In the genomic region with DNA sequence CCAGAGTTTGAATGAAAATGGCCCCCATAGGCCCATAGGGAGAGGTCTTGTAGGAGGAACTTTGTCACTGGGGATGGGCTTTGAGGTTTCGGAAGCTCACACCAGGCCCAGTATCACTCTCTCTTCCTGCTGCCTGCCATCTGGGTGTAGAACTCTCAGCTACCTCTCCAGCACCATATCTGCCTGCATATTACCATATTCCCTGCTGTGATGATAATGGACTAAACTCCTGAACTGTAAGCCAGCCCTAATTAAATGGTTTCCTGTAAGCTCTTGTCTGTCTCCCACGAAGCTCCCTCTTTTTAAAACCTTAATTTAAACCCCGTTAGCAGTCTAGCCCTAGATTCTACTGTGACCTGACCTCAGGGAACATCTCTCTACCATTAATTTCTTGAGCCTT, we compare ENCODE assay signal across 21 mouse cellular contexts.
DNase-seq lines count a peak whose midpoint lies in the region; ATAC-seq and TF ChIP-seq lines count a peak whose summit lies in the region.
"Had no signal": no experiment of that assay in that cellular context is flagged by ENCODE, and none has a peak within 500 bp of the region (broad histone marks: within the 10 kb centered on the region; RNA-seq: fewer than 3 reads in every experiment).

No protein-coding gene starts in this region.

- H3K9me3 ChIP-seq in hindbrain, embryonic 14.5 days (ENCODE audit: control insufficient read depth, low read length) = no peaks in the 10 kb centered on the region
- H3K9me3 ChIP-seq in hindbrain, postnatal 0 days (ENCODE audit: low read length) = no peaks in the 10 kb centered on the region
- no peaks in the 10 kb centered on the region for H3K9me3 ChIP-seq in embryonic facial prominence, embryonic 10.5 days
- H3K9me3 ChIP-seq in limb, embryonic 13.5 days = no peaks in the 10 kb centered on the region
- no peaks in the 10 kb centered on the region for H3K9me3 ChIP-seq in intestine, embryonic 15.5 days
- H3K9me3 ChIP-seq: liver, embryonic 13.5 days; neural tube, embryonic 12.5 days; stomach, embryonic 15.5 days had no signal

- no peak for DNase-seq in hindbrain, embryonic 14.5 days (ENCODE audit: low spot score)
- DNase-seq in hindbrain, postnatal 0 days (ENCODE audit: low spot score) = no peak
- DNase-seq in R1 (ENCODE audit: low read depth, low spot score) = peak; percentile 89
- DNase-seq in embryonic facial prominence, embryonic 10.5 days (ENCODE audit: low spot score) = no peak
- DNase-seq: adrenal gland, postnatal 14 days; cerebellum, adult 11 months; kidney, adult 11 months; liver, embryonic 13.5 days; lung, embryonic 14.5 days; lung, postnatal 36 days; right cerebral cortex, postnatal 25 days; thymus, adult 18-20 months; thymus, postnatal 4 days had no signal

- H3K4me3 ChIP-seq in hindbrain, embryonic 14.5 days (replicated peaks; ENCODE audit: low read length) = no peak overlapping the region
- no peak overlapping the region for H3K4me3 ChIP-seq in hindbrain, postnatal 0 days (ENCODE audit: low read length)
- no peak overlapping the region for H3K4me3 ChIP-seq in embryonic facial prominence, embryonic 10.5 days
- no peak overlapping the region for H3K4me3 ChIP-seq in limb, embryonic 13.5 days
- H3K4me3 ChIP-seq in intestine, embryonic 15.5 days (replicated peaks) = no peak overlapping the region
- H3K4me3 ChIP-seq: erythroblast, embryonic 14.5 days; liver, embryonic 13.5 days; neural tube, embryonic 12.5 days; stomach, embryonic 15.5 days had no signal

- H3K4me2 ChIP-seq in hindbrain, embryonic 14.5 days (replicated peaks) = no peak overlapping the region
- no peak overlapping the region for H3K4me2 ChIP-seq in hindbrain, postnatal 0 days (ENCODE audit: low read depth, low read length)
- H3K4me2 ChIP-seq in limb, embryonic 13.5 days (replicated peaks) = no peak overlapping the region
- H3K4me2 ChIP-seq in intestine, embryonic 15.5 days (replicated peaks) = no peak overlapping the region
- H3K4me2 ChIP-seq: heart, embryonic 11.5 days; liver, embryonic 13.5 days; lung, embryonic 14.5 days; neural tube, embryonic 12.5 days; stomach, embryonic 15.5 days had no signal

- WGBS in hindbrain, embryonic 14.5 days = 41% methylated on average over 3 of the region's 3 CpGs
- WGBS in hindbrain, postnatal 0 days = 49% methylated on average over 3 of the region's 3 CpGs
- 48% methylated on average over 3 of the region's 3 CpGs for WGBS in embryonic facial prominence, embryonic 10.5 days
- 37% methylated on average over 3 of the region's 3 CpGs for WGBS in limb, embryonic 13.5 days
- 63% methylated on average over 3 of the region's 3 CpGs for WGBS in intestine, embryonic 15.5 days

- H3K4me1 ChIP-seq in hindbrain, embryonic 14.5 days (replicated peaks; ENCODE audit: control insufficient read depth, insufficient read depth, low read length) = peaks cover 7% of the 10 kb centered on the region
- peaks cover 17% of the 10 kb centered on the region for H3K4me1 ChIP-seq in hindbrain, postnatal 0 days (ENCODE audit: insufficient read depth, low read length)
- peaks cover 51% of the 10 kb centered on the region for H3K4me1 ChIP-seq in embryonic facial prominence, embryonic 10.5 days
- peaks cover 94% of the 10 kb centered on the region for H3K4me1 ChIP-seq in limb, embryonic 13.5 days
- peaks cover 8% of the 10 kb centered on the region for H3K4me1 ChIP-seq in intestine, embryonic 15.5 days (replicated peaks)
- H3K4me1 ChIP-seq: liver, embryonic 13.5 days had no signal

- no peak overlapping the region for H3K9ac ChIP-seq in hindbrain, embryonic 14.5 days
- H3K9ac ChIP-seq in hindbrain, postnatal 0 days (replicated peaks; ENCODE audit: low read length) = no peak overlapping the region
- H3K9ac ChIP-seq in limb, embryonic 13.5 days = no peak overlapping the region
- no peak overlapping the region for H3K9ac ChIP-seq in intestine, embryonic 15.5 days
- H3K9ac ChIP-seq: liver, embryonic 13.5 days; lung, embryonic 14.5 days; neural tube, embryonic 12.5 days; stomach, embryonic 15.5 days had no signal

- H3K36me3 ChIP-seq in hindbrain, embryonic 14.5 days (replicated peaks; ENCODE audit: control insufficient read depth, insufficient read depth) = no peaks in the 10 kb centered on the region
- no peaks in the 10 kb centered on the region for H3K36me3 ChIP-seq in hindbrain, postnatal 0 days (ENCODE audit: insufficient read depth, low read length)
- H3K36me3 ChIP-seq in embryonic facial prominence, embryonic 10.5 days (replicated peaks) = peaks cover 10% of the 10 kb centered on the region; the same call in 1 of the 2 replicates
- H3K36me3 ChIP-seq in limb, embryonic 13.5 days = no peaks in the 10 kb centered on the region
- H3K36me3 ChIP-seq in intestine, embryonic 15.5 days = no peaks in the 10 kb centered on the region
- H3K36me3 ChIP-seq: liver, embryonic 13.5 days; neural tube, embryonic 12.5 days; stomach, embryonic 15.5 days had no signal

- ATAC-seq in hindbrain, embryonic 14.5 days (ENCODE audit: low FRiP score) = 0 out of 2 replicates have a peak, but pooled peaks have one; percentile 21
- no peak for ATAC-seq in hindbrain, postnatal 0 days
- no peak for ATAC-seq in limb, embryonic 13.5 days (ENCODE audit: low FRiP score, low read depth)
- ATAC-seq in megakaryocyte, adult 5-6 weeks (ENCODE audit: poor library complexity, severe bottlenecking) = no peak
- ATAC-seq in intestine, embryonic 15.5 days = no peak
- ATAC-seq: activated CD4-positive, CD25-positive, alpha-beta regulatory T cell, adult 4 months had no signal

- H3K27me3 ChIP-seq in hindbrain, embryonic 14.5 days (ENCODE audit: control insufficient read depth, insufficient read depth, low read length) = no peaks in the 10 kb centered on the region
- H3K27me3 ChIP-seq in hindbrain, postnatal 0 days (ENCODE audit: insufficient read depth, low read length) = no peaks in the 10 kb centered on the region
- H3K27me3 ChIP-seq in embryonic facial prominence, embryonic 10.5 days (replicated peaks; ENCODE audit: low read depth, poor library complexity, severe bottlenecking) = peaks cover 9% of the 10 kb centered on the region; the same call in 1 of the 2 replicates
- H3K27me3 ChIP-seq in limb, embryonic 13.5 days = no peaks in the 10 kb centered on the region
- H3K27me3 ChIP-seq in intestine, embryonic 15.5 days (replicated peaks) = no peaks in the 10 kb centered on the region
- H3K27me3 ChIP-seq: liver, embryonic 13.5 days; neural tube, embryonic 12.5 days; stomach, embryonic 15.5 days had no signal

- no peak for TF ChIP-seq CTCF in hindbrain, postnatal 0 days (IDR thresholded peaks at IDR 0.05; ENCODE audit: low read depth)

- no peak overlapping the region for H3K27ac ChIP-seq in hindbrain, embryonic 14.5 days
- no peak overlapping the region for H3K27ac ChIP-seq in hindbrain, postnatal 0 days
- H3K27ac ChIP-seq in embryonic facial prominence, embryonic 10.5 days (replicated peaks) = peak overlapping the region; percentile 73
- H3K27ac ChIP-seq in limb, embryonic 13.5 days = peak overlapping the region; percentile 22; the same call in 1 of the 2 replicates
- no peak overlapping the region for H3K27ac ChIP-seq in intestine, embryonic 15.5 days
- H3K27ac ChIP-seq: liver, embryonic 13.5 days; neural tube, embryonic 12.5 days; stomach, embryonic 15.5 days had no signal

Comparison
In these comparisons a context has a peak if more than half of its experiments do, and no peak if none do; other contexts are left out.
1. H3K27ac ChIP-seq: peak in embryonic facial prominence, embryonic 10.5 days (single experiment) and limb, embryonic 13.5 days (single experiment); none in hindbrain, embryonic 14.5 days (single experiment), hindbrain, postnatal 0 days (single experiment) and intestine, embryonic 15.5 days (single experiment).